Mouse (Mus musculus) spleen, adult 2 months (tissue): ENCODE results near the gene Hsd11b1.

ENCODE experiments used
- CTCF ChIP-seq: fragments of 200-500 bp; IDR thresholded peaks from 2 replicates; pipeline ENCODE4 v1.5.1; 2011; ENCODE audit warnings: mild to moderate bottlenecking, inconsistent platforms; ENCODE audit not compliant: insufficient read depth, insufficient read length, insufficient replicate concordance; ENCODE audit errors: extremely low read depth
- POLR2A ChIP-seq: fragments of 200-500 bp; IDR thresholded peaks from 2 replicates; pipeline ENCODE4 v1.6.1; 2011; ENCODE audit warnings: low read depth, low read length, inconsistent platforms

DNA sequence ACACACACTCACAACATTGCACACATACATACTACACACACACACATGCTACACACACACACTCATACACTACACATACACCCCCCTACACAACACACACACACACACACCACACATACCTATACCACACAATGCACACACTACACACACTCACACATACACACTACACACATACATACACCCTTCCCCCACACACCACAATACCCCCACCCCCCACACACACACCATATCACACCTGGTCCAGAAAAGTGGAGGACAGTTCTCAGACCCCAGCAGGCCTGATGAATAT, 7.6 kb downstream of the Hsd11b1 start:
- TF ChIP-seq POLR2A (no peak), CTCF (no peak)
